Mouse (Mus musculus) Muller cell, postnatal 12 days (primary cell): ENCODE results near the gene Fam102a.
"Not testable (repeated sequence)": the region's sequence is repeated elsewhere in the genome, so short reads cannot be mapped to it uniquely, and the experiment has no call there.

ENCODE experiments used
- DNase-seq: peaks from one replicate; pipeline ENCODE4 v3.0.0-alpha.2; 2015; ENCODE audit errors: inconsistent ontology term

Gene Fam102a

GRCm38 (mm10) chr2:32534733-32535471 is at the start of gene Fam102a:
Fam102a (plus strand) TSS chr2:32535332.
- peak; percentile 99 for DNase-seq

GRCm38 (mm10) chr2:32485751-32486150 is 49.4 kb upstream of the Fam102a start:
- no peak for DNase-seq

GRCm38 (mm10) chr2:32486155-32486554 is 49.0 kb upstream of the Fam102a start:
- DNase-seq = no peak

GRCm38 (mm10) chr2:32487124-32487623 is 48.0 kb upstream of the Fam102a start:
- DNase-seq = peak; percentile 88

GRCm38 (mm10) chr2:32488679-32489078 is 46.5 kb upstream of the Fam102a start:
- DNase-seq = peak; percentile 81

- not testable (repeated sequence) for DNase-seq
Observed at GRCm38 (mm10) chr2:32490730-32491129, 44.4 kb upstream of the Fam102a start.

- no peak for DNase-seq
Observed at GRCm38 (mm10) chr2:32492661-32493060, 42.5 kb upstream of the Fam102a start.

- no peak for DNase-seq
Observed at GRCm38 (mm10) chr2:32493301-32493701, 41.8 kb upstream of the Fam102a start.

GRCm38 (mm10) chr2:32494522-32494921 is 40.6 kb upstream of the Fam102a start:
- no peak for DNase-seq

GRCm38 (mm10) chr2:32495185-32495726 is 39.9 kb upstream of the Fam102a start:
- no peak for DNase-seq

- DNase-seq = no peak
Observed at GRCm38 (mm10) chr2:32496190-32496589, 38.9 kb upstream of the Fam102a start.

- DNase-seq = no peak
Observed at GRCm38 (mm10) chr2:32499365-32499764, 35.8 kb upstream of the Fam102a start.

GRCm38 (mm10) chr2:32500461-32500860 is 34.7 kb upstream of the Fam102a start:
- DNase-seq = no peak

- DNase-seq = no peak
Observed at GRCm38 (mm10) chr2:32501754-32502324, 33.3 kb upstream of the Fam102a start.

- DNase-seq = no peak
Observed at GRCm38 (mm10) chr2:32502843-32503242, 32.3 kb upstream of the Fam102a start.

GRCm38 (mm10) chr2:32503588-32503987 is 31.5 kb upstream of the Fam102a start:
- peak; percentile 31 for DNase-seq

- no peak for DNase-seq
Observed at GRCm38 (mm10) chr2:32505536-32505935, 29.6 kb upstream of the Fam102a start.

GRCm38 (mm10) chr2:32506673-32507668 is 28.2 kb upstream of the Fam102a start:
- no peak for DNase-seq

- no peak for DNase-seq
Observed at GRCm38 (mm10) chr2:32507906-32508305, 27.2 kb upstream of the Fam102a start.

GRCm38 (mm10) chr2:32509287-32509686 is 25.8 kb upstream of the Fam102a start:
- no peak for DNase-seq

GRCm38 (mm10) chr2:32509896-32510295 is 25.2 kb upstream of the Fam102a start:
- DNase-seq = no peak

- no peak for DNase-seq
Observed at GRCm38 (mm10) chr2:32512592-32512991, 22.5 kb upstream of the Fam102a start.
